Mouse (Mus musculus) forebrain, embryonic 12.5 days (tissue): ENCODE measurements at regions not wholly inside any gene's neighbourhood (a gene's known extent, or its start where the extent isn't known, plus 50 kb on each side); places are given as distances from the start of the nearest gene placed in this dataset.
"Not testable (repeated sequence)": the region's sequence is repeated elsewhere in the genome, so short reads cannot be mapped to it uniquely, and the experiment has no call there.

Experiments used
- ATAC-seq: fragments of 200-750 bp; cut with Nextera tagmentation; 2 replicates; pipeline ENCODE4 v1.8.0; 2017; ENCODE audit warnings: moderate TSS enrichment; ENCODE audit not compliant: low FRiP score
- H3K27ac ChIP-seq: fragments of 300-500 bp; sonication (generic); 2 replicates; pipeline ENCODE4 v1.5.1; 2016; ENCODE audit warnings: mild to moderate bottlenecking
- H3K27me3 ChIP-seq: fragments of 300-500 bp; sonication (generic); 2 replicates; pipeline ENCODE4 v1.6.1; 2016; ENCODE audit warnings: mild to moderate bottlenecking
- H3K36me3 ChIP-seq: fragments of 300-500 bp; sonication (generic); replicated peaks from 2 replicates; pipeline ENCODE4 v1.6.1; 2016; ENCODE audit warnings: mild to moderate bottlenecking
- H3K4me1 ChIP-seq: fragments of 300-500 bp; sonication (generic); 2 replicates; pipeline ENCODE4 v1.6.1; 2016
- H3K4me2 ChIP-seq: fragments of 300-500 bp; sonication (generic); 2 replicates; pipeline ENCODE4 v1.6.1; 2016; ENCODE audit warnings: mild to moderate bottlenecking, moderate library complexity
- H3K4me3 ChIP-seq: fragments of 300-500 bp; sonication (generic); replicated peaks from 2 replicates; pipeline ENCODE4 v1.5.1; 2016; ENCODE audit warnings: mild to moderate bottlenecking
- H3K9ac ChIP-seq: fragments of 300-500 bp; sonication (generic); 2 replicates; pipeline ENCODE4 v1.6.1; 2016; ENCODE audit warnings: mild to moderate bottlenecking
- H3K9me3 ChIP-seq: fragments of 300-500 bp; sonication (generic); 2 replicates; pipeline ENCODE4 v1.6.1; 2016
- WGBS: fragments of 180-500 bp; shearing (Covaris S2); methylation state at CpG from one replicate; pipeline ENCODE4 v1.1.7; 2016; 5-methylcytosine and 5-hydroxymethylcytosine counted together

DNA sequence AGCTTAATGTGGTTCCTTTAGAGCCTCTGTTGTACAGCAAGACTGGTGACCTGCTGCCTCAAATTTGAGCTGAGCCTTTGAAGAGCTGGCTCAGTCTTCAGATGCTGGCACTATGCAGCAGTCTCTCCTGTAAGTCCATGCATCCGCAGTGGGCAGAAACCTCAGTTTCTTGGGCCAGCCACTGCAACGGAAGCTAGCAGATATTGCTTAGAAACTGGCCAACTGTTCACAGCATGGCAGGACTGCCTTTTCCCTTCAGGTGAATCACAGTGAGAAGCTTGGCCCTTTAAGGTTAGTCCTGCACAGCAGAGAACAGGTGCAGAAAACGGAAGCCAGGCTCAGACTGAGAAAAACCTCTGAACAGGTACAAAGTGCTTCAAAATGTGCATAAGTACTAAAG, 1976.8 kb upstream of the G6pd2 start:
- Histone ChIP-seq H3K27ac (no peak overlapping the region), H3K9me3 (no peaks in the 10 kb centered on the region), H3K4me3 (no peak overlapping the region), H3K4me2 (no peak overlapping the region), H3K4me1 (no peaks in the 10 kb centered on the region), H3K9ac (no peak overlapping the region), H3K27me3 (no peaks in the 10 kb centered on the region), H3K36me3 (no peaks in the 10 kb centered on the region)
- 94% methylated on average over 3 of the region's 3 CpGs for WGBS
- no peak for ATAC-seq

- 83% methylated on average over 1 of the region's 1 CpGs for whole genome bisulfite sequencing
- H3K4me2 ChIP-seq, result no peak overlapping the region
- H3K27me3 ChIP-seq, result no peaks in the 10 kb centered on the region
- no peak overlapping the region for H3K4me3 ChIP-seq
- no peak overlapping the region for H3K9ac ChIP-seq
- H3K36me3 ChIP-seq, result no peaks in the 10 kb centered on the region
- H3K27ac ChIP-seq, result no peak overlapping the region
- no peaks in the 10 kb centered on the region for H3K4me1 ChIP-seq
- H3K9me3 ChIP-seq, result no peaks in the 10 kb centered on the region
- ATAC-seq, result no peak
Measured at GRCm38 (mm10) chr5:59845745-59846144, 1962.9 kb upstream of the G6pd2 start.

DNA sequence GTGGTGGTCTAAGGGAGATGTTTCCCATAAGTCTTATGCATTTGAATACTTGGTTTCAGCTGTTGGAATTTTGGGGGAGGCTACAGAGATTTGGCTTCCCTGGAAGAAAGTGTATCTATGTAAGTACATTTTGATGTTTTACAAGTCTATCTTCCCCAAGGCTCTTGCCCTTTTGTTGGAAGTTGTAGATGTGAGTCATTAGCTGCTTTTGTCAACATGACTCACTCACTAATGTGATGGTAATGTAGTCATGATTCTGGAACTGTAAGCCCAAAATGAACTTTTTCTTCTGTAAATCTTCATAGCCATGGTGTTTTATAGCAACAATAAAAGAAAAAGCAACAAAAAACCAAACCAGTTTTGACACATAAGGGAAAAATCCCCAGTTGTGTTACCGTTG, 1961.0 kb upstream of the G6pd2 start:
- 85% methylated on average over 1 of the region's 1 CpGs for WGBS
- H3K27me3 ChIP-seq, result no peaks in the 10 kb centered on the region
- no peaks in the 10 kb centered on the region for H3K9me3 ChIP-seq
- no peak overlapping the region for H3K27ac ChIP-seq
- H3K4me3 ChIP-seq, result no peak overlapping the region
- no peaks in the 10 kb centered on the region for H3K36me3 ChIP-seq
- no peak overlapping the region for H3K4me2 ChIP-seq
- H3K9ac ChIP-seq, result no peak overlapping the region
- no peaks in the 10 kb centered on the region for H3K4me1 ChIP-seq
- no peak for ATAC-seq

GRCm38 (mm10) chr5:59893952-59894724, 1914.5 kb upstream of the G6pd2 start:
- no peak for ATAC-seq
- no peaks in the 10 kb centered on the region for H3K9me3 ChIP-seq
- H3K4me2 ChIP-seq, result no peak overlapping the region

DNA sequence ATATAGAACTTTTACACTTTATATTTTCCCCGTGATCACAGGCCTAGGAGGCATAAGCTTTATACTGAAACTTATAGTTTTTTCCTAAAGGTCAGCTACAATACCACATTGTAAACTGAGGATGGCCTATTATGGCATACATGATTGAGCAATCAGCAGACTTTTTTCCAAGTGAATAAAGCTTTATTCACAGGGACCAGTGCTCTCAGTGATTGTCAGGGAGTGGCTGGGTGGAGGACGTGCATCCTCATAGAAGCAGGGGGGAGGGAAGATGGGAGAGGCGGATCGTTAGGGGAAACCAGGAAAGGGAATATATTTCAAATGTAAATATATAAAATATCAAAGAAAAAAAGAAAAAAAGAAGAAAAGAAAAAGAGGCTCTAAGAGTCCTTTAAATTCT, 1886.7 kb upstream of the G6pd2 start:
- Histone ChIP-seq H3K27ac (no peak overlapping the region), H3K4me3 (no peak overlapping the region), H3K9ac (no peak overlapping the region), H3K36me3 (no peaks in the 10 kb centered on the region), H3K9me3 (no peaks in the 10 kb centered on the region), H3K27me3 (no peaks in the 10 kb centered on the region), H3K4me1 (no peaks in the 10 kb centered on the region), H3K4me2 (no peak overlapping the region)
- ATAC-seq, result no peak
- WGBS, result 52% methylated on average over 4 of the region's 4 CpGs

More at GRCm38 (mm10) chr5:59893952-59894724, 1914.5 kb upstream of the G6pd2 start:
- no peak overlapping the region for H3K9ac ChIP-seq
- H3K4me3 ChIP-seq, result no peak overlapping the region
- no peak overlapping the region for H3K27ac ChIP-seq
- no peaks in the 10 kb centered on the region for H3K4me1 ChIP-seq
- WGBS, result 86% methylated on average over 6 of the region's 6 CpGs
- no peaks in the 10 kb centered on the region for H3K27me3 ChIP-seq
- H3K36me3 ChIP-seq, result no peaks in the 10 kb centered on the region

GRCm38 (mm10) chr5:59940861-59941260, 1867.8 kb upstream of the G6pd2 start:
- Histone ChIP-seq H3K36me3 (no peaks in the 10 kb centered on the region), H3K27me3 (no peaks in the 10 kb centered on the region), H3K4me2 (no peak overlapping the region), H3K9ac (no peak overlapping the region), H3K4me3 (no peak overlapping the region), H3K4me1 (no peaks in the 10 kb centered on the region), H3K9me3 (no peaks in the 10 kb centered on the region), H3K27ac (no peak overlapping the region)
- WGBS, result 78% methylated on average over 1 of the region's 1 CpGs
- no peak for ATAC-seq

DNA sequence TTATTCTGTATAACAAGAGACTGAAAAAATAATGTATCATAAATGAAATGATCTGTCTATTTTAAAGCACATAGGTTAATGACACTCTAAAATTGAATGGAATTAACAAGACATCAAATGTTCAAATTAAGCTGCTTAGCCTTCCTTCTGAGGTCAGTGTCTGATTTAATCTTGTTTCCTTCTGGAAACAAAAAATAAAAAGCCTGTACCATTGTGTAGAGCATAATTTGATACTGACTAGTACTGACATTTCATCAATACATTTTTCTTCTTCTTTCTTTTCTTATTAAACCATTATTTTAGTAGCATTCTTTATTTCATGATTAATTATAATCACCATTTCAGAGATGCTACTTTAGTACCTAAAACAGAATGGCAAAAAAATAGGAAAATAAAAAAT, 1862.9 kb upstream of the G6pd2 start:
- ATAC-seq, result no peak
- Histone ChIP-seq H3K36me3 (no peaks in the 10 kb centered on the region), H3K9ac (no peak overlapping the region), H3K4me3 (no peak overlapping the region), H3K4me2 (no peak overlapping the region), H3K27ac (no peak overlapping the region), H3K27me3 (no peaks in the 10 kb centered on the region), H3K4me1 (no peaks in the 10 kb centered on the region), H3K9me3 (no peaks in the 10 kb centered on the region)

DNA sequence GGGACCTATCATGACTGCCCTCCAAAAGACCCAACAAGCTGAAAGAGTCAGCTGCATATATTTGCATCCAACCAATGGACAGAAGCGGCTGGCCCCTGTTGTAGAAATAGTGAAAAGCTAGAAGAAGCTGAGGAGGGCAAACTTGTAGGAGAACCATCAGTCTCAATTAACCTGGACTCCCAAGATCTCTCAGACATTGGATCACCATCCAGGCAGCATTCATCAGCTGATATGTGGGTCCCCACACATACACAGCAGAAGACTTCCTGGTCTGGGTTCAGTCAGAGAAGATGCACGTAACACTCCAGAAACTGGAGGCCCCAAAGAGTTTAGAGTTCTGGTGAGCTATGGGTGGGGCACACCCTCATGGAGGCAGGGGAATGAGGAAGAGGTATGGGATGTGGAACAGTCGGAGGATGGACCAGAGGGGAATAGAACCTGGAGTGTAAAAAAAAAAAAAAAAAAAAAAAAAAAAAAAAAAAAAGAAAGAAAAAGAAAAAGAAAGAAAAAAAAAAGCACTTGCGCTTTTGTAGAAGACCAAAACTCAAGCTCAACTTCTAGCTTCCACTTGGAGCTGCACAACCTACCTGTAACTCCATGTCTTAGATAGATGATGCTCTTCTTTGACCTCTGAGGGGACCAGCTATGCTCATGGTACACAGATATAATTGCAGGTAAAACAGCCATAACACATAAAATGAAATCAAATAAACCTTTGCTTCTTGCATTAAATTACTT, 1860.6 kb upstream of the G6pd2 start:
- Histone ChIP-seq H3K9ac (no peak overlapping the region), H3K27ac (no peak overlapping the region), H3K36me3 (no peaks in the 10 kb centered on the region), H3K9me3 (no peaks in the 10 kb centered on the region), H3K4me1 (no peaks in the 10 kb centered on the region), H3K4me3 (no peak overlapping the region), H3K4me2 (no peak overlapping the region), H3K27me3 (no peaks in the 10 kb centered on the region)
- ATAC-seq, result no peak
- 92% methylated on average over 4 of the region's 4 CpGs for WGBS

DNA sequence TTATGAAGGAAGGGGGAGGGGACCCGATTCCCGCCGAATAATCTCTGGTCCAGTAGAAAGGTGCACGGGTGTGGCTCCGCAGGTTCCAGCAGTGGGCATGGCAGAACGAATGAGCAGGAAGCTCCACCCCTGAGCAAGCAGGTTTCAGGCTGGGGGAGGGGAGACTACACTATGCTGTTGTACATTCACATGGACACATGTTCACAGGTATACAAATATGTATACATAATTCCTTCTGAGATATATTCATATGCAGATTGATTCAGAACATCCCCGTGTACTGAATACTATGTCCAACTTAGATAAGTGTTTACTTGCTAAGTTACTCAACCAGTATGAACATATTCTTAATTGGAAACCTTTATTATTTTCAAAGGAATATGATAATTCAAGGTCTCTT, 1852.4 kb upstream of the G6pd2 start:
- not testable (repeated sequence) for H3K9me3 ChIP-seq, H3K36me3 ChIP-seq, H3K4me3 ChIP-seq, H3K4me1 ChIP-seq, H3K27ac ChIP-seq, H3K9ac ChIP-seq, H3K4me2 ChIP-seq, H3K27me3 ChIP-seq, ATAC-seq
- 91% methylated on average over 7 of the region's 7 CpGs for WGBS

DNA sequence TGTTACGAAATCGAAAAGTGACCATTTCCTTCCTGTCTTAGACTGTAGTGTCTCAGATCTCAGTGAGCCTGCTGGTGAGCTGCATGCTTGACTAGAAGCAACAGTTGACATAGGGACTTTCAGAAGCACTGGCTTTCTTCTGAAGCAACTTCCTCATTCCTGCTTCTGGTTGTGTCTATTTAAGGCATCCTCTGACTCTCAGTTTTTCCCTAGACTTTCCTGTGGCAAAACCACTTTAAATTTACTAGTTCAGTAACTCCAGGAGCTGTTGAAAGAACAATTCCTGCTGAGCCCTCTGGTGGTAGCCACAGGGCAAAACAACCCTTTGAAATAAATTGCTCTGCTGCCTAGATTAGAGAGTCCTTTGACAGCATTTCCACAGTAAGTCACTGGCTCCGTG, 1811.9 kb upstream of the G6pd2 start:
- no peaks in the 10 kb centered on the region for H3K36me3 ChIP-seq
- 77% methylated on average over 3 of the region's 3 CpGs for WGBS
- no peaks in the 10 kb centered on the region for H3K4me1 ChIP-seq
- 0 out of 2 replicates have a peak, but pooled peaks have one; percentile 27 for ATAC-seq
- H3K9ac ChIP-seq, result no peak overlapping the region
- no peak overlapping the region for H3K4me2 ChIP-seq
- H3K27me3 ChIP-seq, result no peaks in the 10 kb centered on the region
- no peaks in the 10 kb centered on the region for H3K9me3 ChIP-seq
- no peak overlapping the region for H3K4me3 ChIP-seq
- H3K27ac ChIP-seq, result no peak overlapping the region

- not testable (repeated sequence) for H3K4me1 ChIP-seq, H3K4me2 ChIP-seq
Measured at GRCm38 (mm10) chr5:60042603-60043175, 1765.9 kb upstream of the G6pd2 start.

DNA sequence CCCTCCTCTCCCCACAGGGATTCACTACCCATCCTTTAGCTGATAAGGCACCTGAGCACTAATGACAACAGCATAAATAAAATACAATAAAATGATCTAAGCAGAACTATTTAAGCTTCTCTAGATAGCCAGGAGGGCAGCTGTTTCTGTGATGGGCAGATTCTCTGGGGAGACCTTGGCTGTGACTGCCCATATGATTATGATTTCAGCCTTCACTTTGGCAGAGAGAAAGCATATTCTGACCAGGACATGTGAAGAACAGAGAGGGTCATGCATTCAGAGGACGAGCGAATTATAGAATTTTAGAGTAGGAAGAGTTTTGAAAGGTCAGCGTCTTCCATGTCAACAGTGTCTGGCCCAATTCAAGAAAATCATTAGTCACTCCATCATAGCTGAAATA, 1759.6 kb upstream of the G6pd2 start:
- no peaks in the 10 kb centered on the region for H3K9me3 ChIP-seq
- H3K9ac ChIP-seq, result no peak overlapping the region
- no peaks in the 10 kb centered on the region for H3K27me3 ChIP-seq
- no peaks in the 10 kb centered on the region for H3K4me1 ChIP-seq
- H3K4me2 ChIP-seq, result no peak overlapping the region
- H3K36me3 ChIP-seq, result no peaks in the 10 kb centered on the region
- 88% methylated on average over 3 of the region's 3 CpGs for WGBS
- peak; percentile 41; the same call in 1 of the 2 replicates for ATAC-seq
- H3K27ac ChIP-seq, result no peak overlapping the region
- no peak overlapping the region for H3K4me3 ChIP-seq

More at GRCm38 (mm10) chr5:60042603-60043175, 1765.9 kb upstream of the G6pd2 start:
- H3K27me3 ChIP-seq, H3K9ac ChIP-seq, H3K27ac ChIP-seq, H3K9me3 ChIP-seq, H3K4me3 ChIP-seq, H3K36me3 ChIP-seq: not testable (repeated sequence)
- ATAC-seq, result peak; percentile 100
- 94% methylated on average over 6 of the region's 7 CpGs for WGBS
